Mouse (Mus musculus) frontal cortex, adult 2 months (tissue): ENCODE measurements at regions not wholly inside any gene's neighbourhood (a gene's known extent, or its start where the extent isn't known, plus 50 kb on each side); places are given as distances from the start of the nearest gene placed in this dataset.

Experiments
- DNase-seq, 2 experiments: peaks; one replicate each; pipeline ENCODE4 v3.0.0; 2022; ENCODE audit warnings: low spot score in 1 of 2; ENCODE audit errors: extremely low spot score in 1 of 2

DNA sequence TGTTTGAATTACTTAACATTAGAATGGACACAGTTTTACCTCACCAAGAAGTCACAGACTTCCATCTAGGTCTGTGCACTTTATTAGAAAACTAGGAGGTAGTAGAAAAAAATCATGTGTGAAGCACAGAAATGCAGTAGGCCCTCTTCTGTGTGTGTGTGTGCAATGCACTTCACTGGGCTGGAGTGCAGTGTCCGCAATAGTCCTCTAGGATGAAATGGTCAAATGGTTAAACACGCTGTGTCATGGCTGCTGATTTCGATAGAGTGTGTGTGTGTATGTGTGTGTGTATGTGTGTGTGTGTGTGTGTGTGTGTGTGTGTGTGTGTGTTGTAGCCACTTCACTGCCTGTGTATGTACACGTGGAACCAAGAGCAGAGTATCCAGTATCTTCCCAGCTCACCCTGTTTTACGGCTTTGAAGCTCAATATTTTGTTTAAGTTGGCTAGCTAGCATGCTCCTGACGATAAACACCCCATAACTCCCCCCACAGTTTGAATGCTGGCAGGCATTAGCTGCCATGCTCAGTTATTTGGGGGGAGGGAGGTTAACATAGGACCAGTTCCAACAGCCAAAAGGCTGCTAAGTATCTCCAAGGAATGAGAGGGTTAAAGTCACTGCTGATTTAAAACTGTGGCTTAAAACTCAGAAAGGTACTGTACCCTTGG is 316.9 kb upstream of the Igfbp3 start:
- DNase-seq = no peak

DNA sequence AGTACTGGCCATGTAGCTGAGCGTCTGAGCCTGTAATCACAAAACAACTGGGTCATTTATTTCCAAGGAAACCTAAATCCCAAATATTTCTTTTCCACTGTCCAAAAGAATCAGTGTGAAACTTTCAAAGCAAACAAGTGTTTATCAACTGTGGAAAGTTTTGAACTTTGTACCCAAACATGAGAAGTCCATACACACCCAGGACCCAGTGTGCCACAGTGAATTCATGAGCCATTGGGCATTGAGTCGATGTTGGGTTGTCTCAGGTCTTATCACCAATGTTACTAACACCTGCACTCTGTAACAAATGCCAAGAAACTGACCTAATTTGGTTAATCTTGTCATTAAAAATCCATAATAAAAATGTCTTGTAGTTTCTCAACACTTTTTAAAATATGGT is 305.8 kb upstream of the Igfbp3 start:
- no peak for DNase-seq

DNA sequence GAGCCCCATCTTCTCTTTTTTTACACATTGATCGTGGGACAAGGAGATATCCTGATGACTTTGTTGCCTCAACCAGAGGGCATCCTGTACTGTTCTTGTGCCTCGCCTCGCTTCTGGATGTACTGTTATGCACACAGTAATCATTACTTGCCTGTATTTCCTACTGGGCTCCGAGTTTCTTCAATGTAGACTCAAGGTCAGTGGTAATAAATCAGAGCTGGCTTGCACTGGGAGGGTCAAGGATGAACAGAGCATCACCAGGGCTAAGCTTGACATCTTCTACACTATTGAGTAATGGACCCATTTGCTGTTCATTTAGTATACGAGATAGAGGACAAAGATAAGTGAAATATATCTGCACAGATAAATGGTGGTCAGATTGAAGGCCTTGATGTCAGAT is 295.1 kb upstream of the Igfbp3 start:
- no peak for DNase-seq

DNA sequence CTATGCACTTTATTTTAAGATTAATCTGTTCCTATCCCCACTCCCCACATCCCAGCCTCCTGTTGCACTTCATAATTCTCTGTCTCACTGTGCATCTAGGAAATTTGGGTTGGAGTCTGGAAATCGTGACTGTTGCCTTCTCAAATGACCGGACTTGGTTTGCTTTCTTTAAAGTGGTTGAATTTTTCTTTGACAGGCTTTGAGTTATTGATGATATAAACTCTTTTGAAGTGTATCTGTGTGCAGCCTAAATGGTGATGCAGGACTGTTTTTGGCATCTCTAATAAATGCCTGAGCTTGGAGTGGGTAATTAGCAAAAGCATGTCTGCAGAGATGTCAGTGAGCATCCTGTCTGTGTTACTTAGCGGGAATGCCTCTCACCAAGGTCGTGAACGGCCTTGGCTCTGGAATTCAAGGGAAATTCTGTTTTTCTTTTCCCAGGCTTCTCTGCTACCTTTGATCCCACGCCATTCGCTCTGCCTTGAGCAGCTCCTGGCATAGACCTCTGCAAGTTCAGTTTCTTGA is 292.8 kb upstream of the Igfbp3 start:
- no peak for DNase-seq

- no peak for DNase-seq
These were observed 291.1 kb upstream of the Igfbp3 start for GRCm38 (mm10) chr11:7504651-7505321.

DNA sequence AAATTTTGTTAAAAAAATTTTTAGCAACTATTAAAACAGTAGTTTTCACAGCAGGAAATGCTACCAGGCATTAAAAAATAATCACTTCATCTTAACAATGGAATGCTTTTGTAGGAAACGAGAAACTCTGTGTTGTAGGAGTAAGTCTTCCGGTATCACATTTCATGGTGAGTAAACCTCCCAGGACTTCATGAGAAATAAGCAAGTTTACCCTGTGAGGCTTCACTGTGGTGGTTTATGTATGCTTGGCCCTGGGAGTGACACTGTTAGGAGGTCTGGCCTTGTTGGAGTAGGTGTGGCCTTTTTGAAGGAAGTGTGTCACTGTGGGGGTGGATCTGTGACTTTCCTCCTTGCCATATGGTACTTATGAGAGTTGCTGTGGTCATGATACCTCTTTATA is 289.0 kb upstream of the Igfbp3 start:
- DNase-seq = no peak

- peak in 1 of 2 experiments; percentile 3 for DNase-seq
These were observed 288.3 kb upstream of the Igfbp3 start for GRCm38 (mm10) chr11:7502045-7502444.

DNA sequence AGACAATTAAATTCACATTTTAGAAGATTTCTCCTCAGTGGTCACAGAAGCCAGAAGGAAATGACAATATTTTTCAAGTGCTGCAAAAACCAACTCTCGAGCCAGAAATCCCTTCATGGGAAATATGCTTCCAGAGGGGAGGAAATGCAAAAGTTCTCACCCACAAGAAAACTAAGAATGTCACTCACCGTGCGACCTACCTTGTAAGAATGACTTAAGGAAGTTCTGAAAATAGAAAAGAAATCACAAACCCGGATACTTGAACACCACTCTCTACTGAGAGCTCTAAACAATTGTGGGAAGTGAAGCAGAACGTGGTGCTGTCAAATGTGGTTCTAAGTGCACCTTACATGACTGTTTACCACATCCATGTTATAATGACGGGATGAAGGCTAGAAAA is 284.1 kb upstream of the Igfbp3 start:
- no peak for DNase-seq

GRCm38 (mm10) chr11:7473832-7474545 is 260.3 kb upstream of the Igfbp3 start:
- no peak for DNase-seq

DNA sequence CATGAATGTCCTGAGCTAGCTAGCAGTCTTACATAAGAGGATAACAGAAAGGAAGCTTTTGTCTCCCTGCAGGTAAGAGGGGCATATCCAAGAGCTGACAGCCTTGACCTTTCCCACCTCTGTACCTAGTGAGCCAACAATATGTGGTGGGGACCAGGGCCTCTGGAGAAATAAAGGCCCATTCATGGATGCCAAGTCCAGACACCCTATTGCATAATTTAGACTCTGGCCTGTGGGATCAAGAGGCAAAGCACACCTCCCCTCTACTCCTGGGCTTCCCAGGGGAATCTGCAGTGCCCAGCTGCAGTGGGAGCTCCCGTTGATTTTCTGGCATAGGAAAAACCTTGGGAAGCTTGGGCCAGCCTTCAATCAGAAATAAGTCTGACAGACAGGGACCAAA is 251.8 kb upstream of the Igfbp3 start:
- no peak for DNase-seq

- DNase-seq = no peak
These were observed 248.4 kb upstream of the Igfbp3 start for GRCm38 (mm10) chr11:7461956-7462771.

- DNase-seq = peak in 1 of 2 experiments; percentile 19
These were observed 238.0 kb upstream of the Igfbp3 start for GRCm38 (mm10) chr11:7451756-7452155.

- DNase-seq = no peak
These were observed 230.8 kb upstream of the Igfbp3 start for GRCm38 (mm10) chr11:7444494-7444893.

GRCm38 (mm10) chr11:7439276-7439675 is 225.6 kb upstream of the Igfbp3 start:
- no peak for DNase-seq

- no peak for DNase-seq
These were observed 220.9 kb upstream of the Igfbp3 start for GRCm38 (mm10) chr11:7434591-7434990.

GRCm38 (mm10) chr11:7427771-7428170 is 214.0 kb upstream of the Igfbp3 start:
- no peak for DNase-seq

GRCm38 (mm10) chr11:7425233-7425632 is 211.5 kb upstream of the Igfbp3 start:
- peak in 1 of 2 experiments; percentile 15 for DNase-seq

GRCm38 (mm10) chr11:7424082-7424471 is 210.4 kb upstream of the Igfbp3 start:
- no peak for DNase-seq

- DNase-seq = peak in 1 of 2 experiments; percentile 1
These were observed 209.8 kb upstream of the Igfbp3 start for GRCm38 (mm10) chr11:7423276-7424081.

GRCm38 (mm10) chr11:7412631-7413030 is 198.9 kb upstream of the Igfbp3 start:
- no peak for DNase-seq
